Mouse (Mus musculus) liver, embryonic 11.5 days (tissue): Measurements from ENCODE around the gene Slc2a10. TPM values are rescaled to one million over a fixed set of nuclear protein-coding genes. Genes with fewer than 3 reads are reported as not detected.
"Not testable (repeated sequence)": the region's sequence is repeated elsewhere in the genome, so short reads cannot be mapped to it uniquely, and the experiment has no call there.

Source experiments
- ATAC-seq: fragments of 200-750 bp; cut with Nextera tagmentation; replicated peaks from 2 replicates; pipeline ENCODE4 v1.8.0; 2017; ENCODE audit warnings: moderate number of reproducible peaks, mild to moderate bottlenecking, moderate TSS enrichment, moderate library complexity; ENCODE audit not compliant: low FRiP score
- DNase-seq: peaks from one replicate; pipeline ENCODE4 v3.0.0-alpha.2; 2017; ENCODE audit warnings: low spot score
- H3K27ac ChIP-seq: fragments of 300-500 bp; sonication (generic); 2 replicates; pipeline ENCODE4 v1.5.1; 2014; ENCODE audit warnings: mild to moderate bottlenecking, low read depth, low read length, control low read depth
- H3K27me3 ChIP-seq: fragments of 300-500 bp; sonication (generic); replicated peaks from 2 replicates; pipeline ENCODE4 v1.6.1; 2014; ENCODE audit warnings: low read length, mixed read lengths; ENCODE audit not compliant: control insufficient read depth, insufficient read depth
- H3K36me3 ChIP-seq: fragments of 300-500 bp; sonication (generic); 2 replicates; pipeline ENCODE4 v1.6.1; 2014; ENCODE audit warnings: mild to moderate bottlenecking, low read length, moderate library complexity, mixed read lengths; ENCODE audit not compliant: control insufficient read depth, insufficient read depth
- H3K4me1 ChIP-seq: fragments of 300-500 bp; sonication (generic); replicated peaks from 2 replicates; pipeline ENCODE4 v1.6.1; 2014; ENCODE audit warnings: low read length, mixed read lengths; ENCODE audit not compliant: control insufficient read depth, insufficient read depth
- H3K4me2 ChIP-seq: fragments of 300-500 bp; sonication (generic); 2 replicates; pipeline ENCODE4 v1.6.1; 2014; ENCODE audit warnings: mild to moderate bottlenecking, control low read depth, moderate library complexity
- H3K4me3 ChIP-seq: fragments of 300-500 bp; sonication (generic); 2 replicates; pipeline ENCODE4 v1.5.1; 2014; ENCODE audit warnings: low read depth, low read length, control low read depth
- H3K9ac ChIP-seq: fragments of 300-500 bp; sonication (generic); 2 replicates; pipeline ENCODE4 v1.6.1; 2014; ENCODE audit warnings: low read depth, low read length, control low read depth
- H3K9me3 ChIP-seq: fragments of 300-500 bp; sonication (generic); 2 replicates; pipeline ENCODE4 v1.6.1; 2016; ENCODE audit warnings: low read length, inconsistent platforms, mixed read lengths; ENCODE audit not compliant: control insufficient read depth
- WGBS: fragments of 180-500 bp; shearing (Covaris S2); extraction: QIAGEN DNeasy Blood & Tissue Kit; methylation state at CpG from one replicate; pipeline ENCODE4 v1.1.7; 2014; 5-methylcytosine and 5-hydroxymethylcytosine counted together
- polyA plus RNA-seq: library from polyadenylated mRNA; unstranded; fragments of >200 nt; fragmentation: Nextera tagmentation; extraction: Ambion mirVana; gene quantifications from 2 replicates; pipeline ENCODE4 v1.2.1, GENCODE M21; 2014

The Slc2a10 gene
- polyA plus RNA-seq, 1 experiment from 2014 or later, result 1.6 TPM

DNA sequence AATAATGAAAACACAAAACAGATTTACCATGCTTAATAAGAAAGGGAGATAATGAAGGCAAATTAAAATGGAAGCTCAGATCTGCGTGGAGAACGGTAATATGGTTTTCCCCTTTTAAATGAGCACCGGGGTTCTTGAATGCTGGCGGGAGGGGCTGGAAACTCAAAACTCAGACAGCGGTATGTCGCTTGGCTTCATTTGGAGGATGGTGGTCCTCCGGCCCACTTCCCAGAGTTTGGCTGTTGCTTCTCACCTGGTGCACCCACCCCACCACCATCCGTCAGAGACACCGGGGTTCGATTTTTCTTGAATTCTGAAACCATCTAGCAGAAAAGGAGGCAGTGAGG, 40.1 kb downstream of the Slc2a10 start:
- peaks cover 4% of the 10 kb centered on the region; the same call in 1 of the 2 replicates for H3K27me3 ChIP-seq
- WGBS, result 87% methylated on average over 10 of the region's 10 CpGs
- H3K36me3 ChIP-seq, result no peaks in the 10 kb centered on the region
- H3K9ac ChIP-seq, result no peak overlapping the region
- no peak overlapping the region for H3K4me2 ChIP-seq
- no peak overlapping the region for H3K27ac ChIP-seq
- no peak for DNase-seq
- ATAC-seq, result no peak
- H3K4me1 ChIP-seq, result no peaks in the 10 kb centered on the region
- H3K4me3 ChIP-seq, result no peak overlapping the region
- no peaks in the 10 kb centered on the region for H3K9me3 ChIP-seq

DNA sequence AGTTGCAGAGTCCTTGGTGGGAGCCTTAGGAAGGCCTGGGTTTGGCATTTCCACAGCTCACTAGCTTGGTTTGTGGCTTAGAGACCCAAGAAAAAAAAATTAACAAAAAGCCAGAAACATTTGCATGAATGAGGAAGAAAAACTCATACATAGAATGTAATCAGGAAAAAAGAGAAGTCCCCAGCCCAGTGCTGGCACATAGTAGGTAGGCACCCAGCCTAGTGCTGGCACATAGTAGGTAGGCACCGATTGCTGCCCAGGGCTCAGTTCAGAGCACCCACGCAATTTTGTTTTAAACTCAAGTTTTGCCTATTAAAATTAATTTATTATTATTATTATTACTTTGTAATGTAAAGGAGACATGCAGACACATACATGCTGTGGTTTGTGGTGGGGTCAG, 42.1 kb downstream of the Slc2a10 start:
- ATAC-seq, result no peak
- Histone ChIP-seq H3K4me2 (no peak overlapping the region), H3K9ac (no peak overlapping the region), H3K27ac (no peak overlapping the region), H3K27me3 (peaks cover 10% of the 10 kb centered on the region), H3K4me3 (no peak overlapping the region), H3K36me3 (no peaks in the 10 kb centered on the region), H3K4me1 (no peaks in the 10 kb centered on the region), H3K9me3 (no peaks in the 10 kb centered on the region)
- 90% methylated on average over 2 of the region's 2 CpGs for WGBS
- no peak for DNase-seq

DNA sequence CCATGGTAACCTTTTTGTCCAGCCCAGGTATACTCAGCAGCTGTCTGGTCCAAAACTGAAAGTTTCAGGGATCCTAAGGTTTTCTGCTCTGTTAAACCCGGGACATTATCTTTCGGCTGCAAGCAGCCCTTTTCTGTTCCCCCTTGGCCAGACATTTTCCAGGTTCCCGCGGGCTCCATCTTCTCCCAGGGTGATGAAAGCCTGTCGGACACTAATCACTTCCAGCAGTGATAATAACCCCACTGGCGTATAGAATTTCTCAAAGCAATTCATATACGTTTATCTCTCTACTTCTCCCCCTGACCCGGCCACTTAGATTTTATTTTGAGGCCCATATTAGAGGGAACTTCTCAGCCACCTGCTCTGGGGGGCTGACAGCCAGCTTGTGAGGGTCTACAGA, 42.8 kb downstream of the Slc2a10 start:
- ATAC-seq (no peak), DNase-seq (no peak)
- no peak overlapping the region for H3K9ac ChIP-seq
- no peak overlapping the region for H3K4me2 ChIP-seq
- H3K9me3 ChIP-seq, result no peaks in the 10 kb centered on the region
- H3K4me3 ChIP-seq, result no peak overlapping the region
- H3K4me1 ChIP-seq, result no peaks in the 10 kb centered on the region
- H3K27me3 ChIP-seq, result peaks cover 10% of the 10 kb centered on the region
- H3K27ac ChIP-seq, result no peak overlapping the region
- no peaks in the 10 kb centered on the region for H3K36me3 ChIP-seq
- WGBS, result 61% methylated on average over 8 of the region's 8 CpGs

DNA sequence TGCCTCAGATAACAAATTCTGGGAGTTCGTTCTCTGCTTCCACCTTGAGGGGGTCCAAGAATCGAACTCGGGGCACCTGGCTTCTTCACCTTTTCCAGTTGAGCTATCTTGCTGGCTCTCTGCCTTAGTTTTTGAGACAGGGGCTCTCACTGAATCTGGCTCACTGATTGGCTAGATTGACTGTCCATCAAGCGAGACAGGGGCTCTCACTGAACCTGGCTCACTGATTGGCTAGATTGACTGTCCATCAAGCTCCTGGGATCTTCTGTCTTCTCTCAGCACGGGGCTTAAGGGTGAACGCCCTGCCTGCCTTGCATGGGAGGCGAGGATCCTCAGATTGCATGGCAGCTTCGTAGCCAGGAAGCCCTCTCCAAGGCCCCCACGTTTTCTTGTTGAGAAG, 43.8 kb downstream of the Slc2a10 start:
- no peak overlapping the region for H3K4me2 ChIP-seq
- no peaks in the 10 kb centered on the region for H3K4me1 ChIP-seq
- peak; percentile 35 for DNase-seq
- peaks cover 10% of the 10 kb centered on the region for H3K27me3 ChIP-seq
- no peak overlapping the region for H3K27ac ChIP-seq
- H3K4me3 ChIP-seq, result no peak overlapping the region
- no peaks in the 10 kb centered on the region for H3K9me3 ChIP-seq
- ATAC-seq, result no peak
- WGBS, result 35% methylated on average over 9 of the region's 9 CpGs
- no peak overlapping the region for H3K9ac ChIP-seq
- H3K36me3 ChIP-seq, result no peaks in the 10 kb centered on the region

DNA sequence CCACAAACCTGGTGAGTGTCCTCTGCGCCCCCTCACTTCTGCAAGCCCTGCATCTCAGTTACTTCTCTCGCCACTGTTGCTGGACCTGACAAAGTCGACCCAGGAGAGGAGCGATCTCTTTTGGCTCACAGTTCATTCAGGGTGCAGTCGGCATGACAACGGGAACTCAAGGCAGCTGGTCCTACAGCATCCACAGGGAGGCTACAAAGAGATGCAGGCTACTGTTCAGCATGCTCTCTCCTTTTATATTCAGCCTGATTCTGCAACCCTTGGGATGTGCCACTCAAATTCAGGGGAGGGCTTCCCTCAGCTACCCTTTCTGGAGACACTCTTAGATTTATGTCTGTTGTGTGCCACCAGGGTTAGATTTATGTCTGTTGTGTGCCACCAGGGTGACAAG, 45.0 kb downstream of the Slc2a10 start:
- 74% methylated on average over 6 of the region's 6 CpGs for whole genome bisulfite sequencing
- H3K36me3 ChIP-seq, result no peaks in the 10 kb centered on the region
- DNase-seq, result no peak
- H3K9ac ChIP-seq, result no peak overlapping the region
- no peak overlapping the region for H3K27ac ChIP-seq
- no peaks in the 10 kb centered on the region for H3K4me1 ChIP-seq
- no peak overlapping the region for H3K4me3 ChIP-seq
- peaks cover 6% of the 10 kb centered on the region; the same call in 1 of the 2 replicates for H3K27me3 ChIP-seq
- no peak for ATAC-seq
- H3K9me3 ChIP-seq, result no peaks in the 10 kb centered on the region
- H3K4me2 ChIP-seq, result no peak overlapping the region

DNA sequence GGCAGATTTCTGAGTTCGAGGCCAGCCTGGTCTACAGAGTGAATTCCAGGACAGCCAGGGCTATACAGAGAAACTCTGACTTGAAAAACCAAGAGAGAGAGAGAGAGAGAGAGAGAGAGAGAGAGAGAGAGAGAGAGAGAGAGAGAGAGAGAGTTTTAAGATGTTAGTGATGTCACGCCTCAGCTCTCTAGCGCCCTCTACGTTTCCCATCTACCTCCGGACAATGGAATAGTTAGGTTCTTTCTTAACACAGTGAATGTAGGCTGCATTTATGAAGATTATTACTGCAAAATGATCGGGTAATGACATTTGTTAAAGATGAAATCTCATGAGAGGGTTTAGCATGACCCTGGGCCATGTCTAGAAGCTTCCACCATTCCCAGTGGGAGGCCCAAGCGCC, 46.8 kb downstream of the Slc2a10 start:
- H3K4me2 ChIP-seq, H3K4me3 ChIP-seq, H3K27ac ChIP-seq, H3K4me1 ChIP-seq, H3K9ac ChIP-seq, H3K27me3 ChIP-seq, H3K9me3 ChIP-seq, DNase-seq, H3K36me3 ChIP-seq, ATAC-seq: not testable (repeated sequence)
- 67% methylated on average over 7 of the region's 7 CpGs for WGBS

DNA sequence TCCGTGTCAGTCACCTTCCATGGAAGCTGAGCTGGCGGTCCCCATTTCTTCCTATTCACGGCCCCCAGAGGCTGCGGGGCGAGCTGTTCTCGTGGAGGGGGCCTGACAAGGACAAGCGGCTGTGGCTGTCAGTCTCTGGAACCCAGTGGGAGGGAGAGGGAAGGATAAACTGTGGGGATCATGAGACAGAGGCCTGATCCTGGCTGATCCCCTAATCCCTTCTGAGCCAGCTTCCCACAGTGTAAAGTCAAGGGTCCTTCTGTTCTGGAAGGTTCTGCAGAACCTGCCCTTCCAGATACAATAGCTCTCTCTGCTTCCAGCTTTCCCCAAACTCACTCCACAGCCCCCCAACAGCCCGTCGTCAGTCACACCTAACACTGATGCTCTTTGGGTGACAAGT, 50.5 kb downstream of the Slc2a10 start:
- peaks cover 5% of the 10 kb centered on the region; the same call in 1 of the 2 replicates for H3K27me3 ChIP-seq
- no peaks in the 10 kb centered on the region for H3K9me3 ChIP-seq

DNA sequence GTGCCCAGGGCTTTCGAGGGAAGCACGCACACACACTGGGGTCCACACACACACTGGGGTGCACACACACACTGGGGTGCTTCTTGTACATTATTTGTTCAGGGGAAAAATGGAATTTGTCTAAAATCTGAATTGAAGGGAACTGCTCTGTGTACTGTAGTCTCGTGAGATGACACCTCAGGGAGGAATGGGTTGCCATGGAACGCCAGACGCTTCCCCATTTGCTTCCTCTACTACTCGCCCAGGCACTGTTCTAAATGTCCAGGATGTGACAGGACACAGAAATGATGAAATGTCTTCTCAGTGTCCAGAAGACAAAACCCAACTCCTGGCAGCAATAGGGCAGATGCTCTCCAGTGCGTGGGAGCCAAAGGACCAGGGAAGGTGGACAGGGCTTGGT, 53.7 kb downstream of the Slc2a10 start:
- H3K4me2 ChIP-seq, result no peak overlapping the region
- no peaks in the 10 kb centered on the region for H3K4me1 ChIP-seq
- no peak for DNase-seq
- H3K27me3 ChIP-seq, result peaks cover 12% of the 10 kb centered on the region; the same call in 1 of the 2 replicates
- ATAC-seq, result no peak
- no peaks in the 10 kb centered on the region for H3K36me3 ChIP-seq
- no peaks in the 10 kb centered on the region for H3K9me3 ChIP-seq
- no peak overlapping the region for H3K27ac ChIP-seq
- H3K9ac ChIP-seq, result no peak overlapping the region
- no peak overlapping the region for H3K4me3 ChIP-seq
- 75% methylated on average over 7 of the region's 7 CpGs for WGBS

More for the DNA sequence above, 50.5 kb downstream of the Slc2a10 start:
- Histone ChIP-seq H3K9ac (no peak overlapping the region), H3K4me2 (no peak overlapping the region), H3K4me3 (no peak overlapping the region), H3K36me3 (no peaks in the 10 kb centered on the region), H3K4me1 (no peaks in the 10 kb centered on the region), H3K27ac (no peak overlapping the region)
- DNase-seq, result no peak
- 69% methylated on average over 9 of the region's 9 CpGs for WGBS
- no peak for ATAC-seq

DNA sequence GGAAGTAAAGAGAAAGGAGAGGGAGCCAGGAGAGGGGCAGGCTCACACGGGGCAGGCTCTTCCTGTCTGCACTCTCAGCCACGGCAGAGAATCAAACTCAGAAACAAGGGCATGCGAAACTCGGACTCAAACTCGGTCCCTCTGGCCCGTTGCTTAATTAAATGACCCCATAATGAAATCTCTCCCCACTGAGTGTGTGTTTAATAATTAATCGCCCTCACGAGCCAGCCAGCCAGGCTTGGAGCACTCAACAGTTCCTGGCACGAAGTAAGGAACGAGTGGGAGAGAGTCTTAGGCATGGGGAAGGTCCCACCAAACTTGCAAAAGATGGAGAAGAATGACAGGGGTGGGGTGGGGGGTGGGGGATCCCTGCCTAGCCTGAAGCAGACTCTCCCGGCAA, 55.3 kb downstream of the Slc2a10 start:
- H3K4me1 ChIP-seq, result peaks cover 7% of the 10 kb centered on the region; the same call in 1 of the 2 replicates
- H3K4me2 ChIP-seq, result no peak overlapping the region
- no peaks in the 10 kb centered on the region for H3K9me3 ChIP-seq
- H3K4me3 ChIP-seq, result no peak overlapping the region
- DNase-seq (no peak), ATAC-seq (no peak)
- no peaks in the 10 kb centered on the region for H3K36me3 ChIP-seq
- no peak overlapping the region for H3K27ac ChIP-seq
- 49% methylated on average over 11 of the region's 11 CpGs for WGBS
- peaks cover 28% of the 10 kb centered on the region for H3K27me3 ChIP-seq
- H3K9ac ChIP-seq, result no peak overlapping the region
